Comparison of ENCODE assay signal across 13 mouse cellular contexts in genomic region chrX:38201816-38202215, GRCm38 (mm10). TPM values are rescaled to one million over a fixed set of nuclear protein-coding genes. Genes with fewer than 3 reads are reported as not detected.
DNase-seq lines count a peak whose midpoint lies in the region; ATAC-seq and TF ChIP-seq lines count a peak whose summit lies in the region.
"Had no signal": no experiment of that assay in that cellular context is flagged by ENCODE, and none has a peak within 500 bp of the region (broad histone marks: within the 10 kb centered on the region; RNA-seq: fewer than 3 reads in every experiment).

No protein-coding gene starts in this region.

- H3K4me2 ChIP-seq in hindbrain, embryonic 15.5 days: no peak overlapping the region
- no peak overlapping the region for H3K4me2 ChIP-seq in midbrain, postnatal 0 days (ENCODE audit: low read depth, low read length, poor library complexity, severe bottlenecking)
- H3K4me2 ChIP-seq: hindbrain, embryonic 14.5 days had no signal

- no peaks in the 10 kb centered on the region for H3K9me3 ChIP-seq in hindbrain, embryonic 15.5 days
- no peaks in the 10 kb centered on the region for H3K9me3 ChIP-seq in hindbrain, embryonic 10.5 days
- no peaks in the 10 kb centered on the region for H3K9me3 ChIP-seq in midbrain, postnatal 0 days (ENCODE audit: low read length)
- no peaks in the 10 kb centered on the region for H3K9me3 ChIP-seq in midbrain, embryonic 10.5 days (replicated peaks)

- TF ChIP-seq CTCF in midbrain, postnatal 0 days (IDR thresholded peaks at IDR 0.05): no peak
- no peak for TF ChIP-seq CTCF in cortical plate, adult 2 months (IDR thresholded peaks at IDR 0.05; ENCODE audit: extremely low read depth, insufficient read depth, low read length)

- TF ChIP-seq POLR2A in cortical plate, adult 2 months (IDR thresholded peaks at IDR 0.05; ENCODE audit: extremely low read depth, insufficient read depth, low read length): no peak

- 0 out of 2 replicates have a peak overlapping the region, but pooled peaks have one; percentile 42 for H3K27ac ChIP-seq in hindbrain, embryonic 15.5 days (replicated peaks)
- no peak overlapping the region for H3K27ac ChIP-seq in hindbrain, embryonic 10.5 days
- H3K27ac ChIP-seq in midbrain, postnatal 0 days (ENCODE audit: low read depth, low read length): no peak overlapping the region
- H3K27ac ChIP-seq in midbrain, embryonic 10.5 days (replicated peaks): no peak overlapping the region
- H3K27ac ChIP-seq in cortical plate, adult 2 months (ENCODE audit: insufficient read depth, low read length): peak overlapping the region; percentile 81
- H3K27ac ChIP-seq: hindbrain, embryonic 14.5 days had no signal

- H3K36me3 ChIP-seq in hindbrain, embryonic 15.5 days: no peaks in the 10 kb centered on the region
- H3K36me3 ChIP-seq in hindbrain, embryonic 10.5 days: no peaks in the 10 kb centered on the region
- no peaks in the 10 kb centered on the region for H3K36me3 ChIP-seq in midbrain, postnatal 0 days (ENCODE audit: insufficient read depth, low read length)
- H3K36me3 ChIP-seq in midbrain, embryonic 10.5 days: no peaks in the 10 kb centered on the region

- ATAC-seq in hindbrain, embryonic 15.5 days (ENCODE audit: low FRiP score, low read depth): no peak
- ATAC-seq in midbrain, postnatal 0 days (ENCODE audit: low FRiP score): no peak

- H3K4me3 ChIP-seq in hindbrain, embryonic 15.5 days: no peak overlapping the region
- no peak overlapping the region for H3K4me3 ChIP-seq in hindbrain, embryonic 10.5 days
- H3K4me3 ChIP-seq in midbrain, postnatal 0 days (ENCODE audit: low read depth, low read length): no peak overlapping the region
- H3K4me3 ChIP-seq in midbrain, embryonic 10.5 days: no peak overlapping the region
- no peak overlapping the region for H3K4me3 ChIP-seq in cortical plate, adult 2 months (ENCODE audit: insufficient read depth, low read length)
- H3K4me3 ChIP-seq: erythroblast, embryonic 14.5 days; myocyte had no signal

- DNase-seq in hindbrain, embryonic 10.5 days (ENCODE audit: low spot score): no peak
- peak; percentile 36 for DNase-seq in midbrain, postnatal 0 days (ENCODE audit: low spot score)
- DNase-seq in midbrain, embryonic 10.5 days (ENCODE audit: low spot score): no peak
- peak; percentile 24 for DNase-seq in right cerebral cortex, postnatal 25 days
- no peak for DNase-seq in retina, postnatal 1 day
- DNase-seq: cerebellum, adult 9-10 months; heart, adult 11 months; kidney, postnatal 10 days had no signal

- H3K4me1 ChIP-seq in hindbrain, embryonic 15.5 days (replicated peaks): no peaks in the 10 kb centered on the region
- no peaks in the 10 kb centered on the region for H3K4me1 ChIP-seq in hindbrain, embryonic 10.5 days (replicated peaks)
- no peaks in the 10 kb centered on the region for H3K4me1 ChIP-seq in midbrain, postnatal 0 days (ENCODE audit: insufficient read depth, low read length)
- H3K4me1 ChIP-seq in midbrain, embryonic 10.5 days: no peaks in the 10 kb centered on the region
- peaks cover 5% of the 10 kb centered on the region for H3K4me1 ChIP-seq in cortical plate, adult 2 months (ENCODE audit: control insufficient read depth, insufficient read depth, low read length)

- 60% methylated on average over 2 of the region's 2 CpGs for WGBS in hindbrain, embryonic 15.5 days
- WGBS in hindbrain, embryonic 10.5 days: 75% methylated on average over 2 of the region's 2 CpGs
- WGBS in midbrain, postnatal 0 days: 85% methylated on average over 2 of the region's 2 CpGs
- 82% methylated on average over 2 of the region's 2 CpGs for WGBS in midbrain, embryonic 10.5 days

- H3K9ac ChIP-seq in hindbrain, embryonic 15.5 days: no peak overlapping the region
- H3K9ac ChIP-seq in midbrain, postnatal 0 days (replicated peaks; ENCODE audit: low read length, poor library complexity, severe bottlenecking): no peak overlapping the region
- H3K9ac ChIP-seq: hindbrain, embryonic 14.5 days had no signal

- no peaks in the 10 kb centered on the region for H3K27me3 ChIP-seq in hindbrain, embryonic 15.5 days
- no peaks in the 10 kb centered on the region for H3K27me3 ChIP-seq in hindbrain, embryonic 10.5 days (ENCODE audit: insufficient read depth, poor library complexity, severe bottlenecking)
- no peaks in the 10 kb centered on the region for H3K27me3 ChIP-seq in midbrain, postnatal 0 days (ENCODE audit: insufficient read depth, low read length)
- no peaks in the 10 kb centered on the region for H3K27me3 ChIP-seq in midbrain, embryonic 10.5 days (ENCODE audit: low read depth, poor library complexity, severe bottlenecking)

RNA-seq across cellular contexts. Expression of gene Zbtb33, which starts 12.2 kb away (rescaled TPM):
- polyA plus RNA-seq in hindbrain, embryonic 15.5 days (2015; fragmentation: Nextera tagmentation; extraction: Ambion mirVana): 4.0 and 4.7 TPM in 2 replicates
- polyA plus RNA-seq in hindbrain, embryonic 10.5 days (2016; fragmentation: Nextera tagmentation; extraction: Ambion mirVana): 3.9 and 4.4 TPM in 2 replicates
- 27.3 and 33.0 TPM in 2 replicates for total RNA-seq in midbrain, postnatal 0 days (2014; rRNA removed)
- 3.3 and 3.7 TPM in 2 replicates for polyA plus RNA-seq in midbrain, postnatal 0 days (2015; fragmentation: Nextera tagmentation; extraction: Ambion mirVana)
- 2.7 and 3.8 TPM in 2 replicates for polyA plus RNA-seq in midbrain, embryonic 10.5 days (2016; fragmentation: Nextera tagmentation; extraction: Ambion mirVana)
- polyA plus RNA-seq in cortical plate, adult 2 months (2012; rRNA removed): 9.7 and 10.0 TPM in 2 replicates

RNA-seq across cellular contexts. Expression of gene Tmem255a, which starts 50.4 kb away (rescaled TPM):
- 37.1 and 39.0 TPM in 2 replicates for polyA plus RNA-seq in hindbrain, embryonic 15.5 days (2015; fragmentation: Nextera tagmentation; extraction: Ambion mirVana)
- polyA plus RNA-seq in hindbrain, embryonic 10.5 days (2016; fragmentation: Nextera tagmentation; extraction: Ambion mirVana): 12.5 and 17.2 TPM in 2 replicates
- total RNA-seq in midbrain, postnatal 0 days (2014; rRNA removed): 26.5 and 29.3 TPM in 2 replicates
- polyA plus RNA-seq in midbrain, postnatal 0 days (2015; fragmentation: Nextera tagmentation; extraction: Ambion mirVana): 25.5 and 27.8 TPM in 2 replicates
- 11.2 and 11.9 TPM in 2 replicates for polyA plus RNA-seq in midbrain, embryonic 10.5 days (2016; fragmentation: Nextera tagmentation; extraction: Ambion mirVana)
- polyA plus RNA-seq in cortical plate, adult 2 months (2012; rRNA removed): 8.8 and 10.1 TPM in 2 replicates
- polyA plus RNA-seq: erythroblast, embryonic 14.5 days had no signal

Comparison
In these comparisons a context has a peak if more than half of its experiments do, and no peak if none do; other contexts are left out.
1. H3K27ac ChIP-seq: peak in hindbrain, embryonic 15.5 days (single experiment) and cortical plate, adult 2 months (single experiment); none in hindbrain, embryonic 10.5 days (single experiment), midbrain, postnatal 0 days (single experiment) and midbrain, embryonic 10.5 days (single experiment).
2. DNase-seq: peak in midbrain, postnatal 0 days (single experiment) and right cerebral cortex, postnatal 25 days (single experiment); none in hindbrain, embryonic 10.5 days (single experiment), midbrain, embryonic 10.5 days (single experiment) and retina, postnatal 1 day (single experiment).